Mouse (Mus musculus): ENCODE data around the gene Fam72a. TPM values are rescaled to one million over a fixed set of nuclear protein-coding genes. Genes with fewer than 3 reads are reported as not detected.
A peak's percentile ranks its signal among the peaks of the same experiment; 100 is the strongest.

Gene Fam72a
- polyA plus RNA-seq, 1 experiment from 2014 or later = 1.2 TPM

- Histone ChIP-seq H3K4me3 (ENCODE audit: low read depth, low read length) (no peak overlapping the region), H3K4me1 (ENCODE audit: insufficient read depth) (no peaks in the 10 kb centered on the region), H3K27ac (ENCODE audit: low read depth) (no peak overlapping the region), H3K27me3 (ENCODE audit: insufficient read depth, low read length) (no peaks in the 10 kb centered on the region), H3K36me3 (replicated peaks; ENCODE audit: insufficient read depth, low read length) (0 out of 2 replicates have a peak, but pooled peaks cover 9% of the 10 kb centered on the region), H3K9me3 (ENCODE audit: low read length) (no peaks in the 10 kb centered on the region), H3K9ac (replicated peaks) (no peak overlapping the region), H3K4me2 (ENCODE audit: low read depth, low read length) (no peak overlapping the region)
- ATAC-seq (no peak), DNase-seq (no peak)
- WGBS (ENCODE audit: insufficient replicate concordance) = 84% methylated on average over 5 of the region's 5 CpGs
- TF ChIP-seq CTCF (IDR thresholded peaks at IDR 0.05; ENCODE audit: low read depth) (no peak), EP300 (IDR thresholded peaks at IDR 0.05; ENCODE audit: low read depth) (no peak)
Observed at GRCm38 (mm10) chr1:131540795-131541194, 13.1 kb downstream of the Fam72a start.

GRCm38 (mm10) chr1:131541431-131541830 lies 13.7 kb downstream of the Fam72a start:
- WGBS (ENCODE audit: insufficient replicate concordance) = 64% methylated on average over 3 of the region's 3 CpGs
- Histone ChIP-seq H3K9me3 (ENCODE audit: low read length) (no peaks in the 10 kb centered on the region), H3K4me3 (ENCODE audit: low read depth, low read length) (no peak overlapping the region), H3K27me3 (ENCODE audit: insufficient read depth, low read length) (no peaks in the 10 kb centered on the region), H3K27ac (ENCODE audit: low read depth) (no peak overlapping the region), H3K4me1 (ENCODE audit: insufficient read depth) (no peaks in the 10 kb centered on the region), H3K9ac (replicated peaks) (no peak overlapping the region), H3K4me2 (ENCODE audit: low read depth, low read length) (no peak overlapping the region), H3K36me3 (replicated peaks; ENCODE audit: insufficient read depth, low read length) (0 out of 2 replicates have a peak, but pooled peaks cover 7% of the 10 kb centered on the region)
- ATAC-seq (no peak), DNase-seq (no peak)
- no peak for TF ChIP-seq EP300 (IDR thresholded peaks at IDR 0.05; ENCODE audit: low read depth)

- no peak overlapping the region for H3K4me2 ChIP-seq (ENCODE audit: low read depth, low read length)
- 0 out of 2 replicates have a peak, but pooled peaks cover 7% of the 10 kb centered on the region for H3K36me3 ChIP-seq (replicated peaks; ENCODE audit: insufficient read depth, low read length)
- no peak overlapping the region for H3K4me3 ChIP-seq (ENCODE audit: low read depth, low read length)
- ATAC-seq (no peak), DNase-seq (no peak)
- H3K4me1 ChIP-seq (ENCODE audit: insufficient read depth) = no peaks in the 10 kb centered on the region
- WGBS (ENCODE audit: insufficient replicate concordance) = 83% methylated on average over 5 of the region's 5 CpGs
- no peak overlapping the region for H3K27ac ChIP-seq (ENCODE audit: low read depth)
- no peaks in the 10 kb centered on the region for H3K9me3 ChIP-seq (ENCODE audit: low read length)
- no peaks in the 10 kb centered on the region for H3K27me3 ChIP-seq (ENCODE audit: insufficient read depth, low read length)
- TF ChIP-seq CTCF (IDR thresholded peaks at IDR 0.05; ENCODE audit: low read depth) = no peak
- no peak for TF ChIP-seq EP300 (IDR thresholded peaks at IDR 0.05; ENCODE audit: low read depth)
- no peak overlapping the region for H3K9ac ChIP-seq (replicated peaks)
Observed at GRCm38 (mm10) chr1:131541903-131542302, 14.2 kb downstream of the Fam72a start.

- ATAC-seq (no peak), DNase-seq (no peak)
- 0 out of 2 replicates have a peak, but pooled peaks cover 5% of the 10 kb centered on the region for H3K36me3 ChIP-seq (replicated peaks; ENCODE audit: insufficient read depth, low read length)
- H3K4me1 ChIP-seq (ENCODE audit: insufficient read depth) = no peaks in the 10 kb centered on the region
- 84% methylated on average over 7 of the region's 7 CpGs for WGBS (ENCODE audit: insufficient replicate concordance)
- H3K4me2 ChIP-seq (ENCODE audit: low read depth, low read length) = no peak overlapping the region
- no peak overlapping the region for H3K27ac ChIP-seq (ENCODE audit: low read depth)
- TF ChIP-seq EP300 (IDR thresholded peaks at IDR 0.05; ENCODE audit: low read depth) = no peak
- no peak for TF ChIP-seq CTCF (IDR thresholded peaks at IDR 0.05; ENCODE audit: low read depth)
- no peaks in the 10 kb centered on the region for H3K27me3 ChIP-seq (ENCODE audit: insufficient read depth, low read length)
- no peak overlapping the region for H3K9ac ChIP-seq (replicated peaks)
- no peak overlapping the region for H3K4me3 ChIP-seq (ENCODE audit: low read depth, low read length)
- no peaks in the 10 kb centered on the region for H3K9me3 ChIP-seq (ENCODE audit: low read length)
Observed at GRCm38 (mm10) chr1:131543886-131544565, 16.3 kb downstream of the Fam72a start.

- peak; percentile 63 for TF ChIP-seq EP300 (IDR thresholded peaks at IDR 0.05; ENCODE audit: low read depth)
- TF ChIP-seq CTCF (IDR thresholded peaks at IDR 0.05; ENCODE audit: low read depth) = no peak
- 57% methylated on average over 13 of the region's 13 CpGs for WGBS (ENCODE audit: insufficient replicate concordance)
- Histone ChIP-seq H3K27ac (ENCODE audit: low read depth) (peak overlapping the region; percentile 1; the same call in 1 of the 2 replicates), H3K27me3 (ENCODE audit: insufficient read depth, low read length) (no peaks in the 10 kb centered on the region), H3K4me1 (ENCODE audit: insufficient read depth) (no peaks in the 10 kb centered on the region), H3K4me3 (ENCODE audit: low read depth, low read length) (no peak overlapping the region), H3K9me3 (ENCODE audit: low read length) (no peaks in the 10 kb centered on the region), H3K36me3 (replicated peaks; ENCODE audit: insufficient read depth, low read length) (no peaks in the 10 kb centered on the region), H3K4me2 (ENCODE audit: low read depth, low read length) (no peak overlapping the region), H3K9ac (replicated peaks) (no peak overlapping the region)
- DNase-seq = peak; percentile 44
- peak; percentile 93 for ATAC-seq
Observed at GRCm38 (mm10) chr1:131546798-131547690, 19.3 kb downstream of the Fam72a start.
